Mouse (Mus musculus): ENCODE results near the gene Cdh12. TPM values are rescaled to one million over a fixed set of nuclear protein-coding genes. Genes with fewer than 3 reads are reported as not detected.

Cdh12 gene
- total RNA-seq, 2 experiments from 2014 or later: not detected

GRCm38 (mm10) chr15:20711859-20712258 is 262.8 kb downstream of the Cdh12 start:
- DNase-seq: no peak

GRCm38 (mm10) chr15:20772289-20772688 is 323.2 kb downstream of the Cdh12 start:
- no peak for DNase-seq

DNA sequence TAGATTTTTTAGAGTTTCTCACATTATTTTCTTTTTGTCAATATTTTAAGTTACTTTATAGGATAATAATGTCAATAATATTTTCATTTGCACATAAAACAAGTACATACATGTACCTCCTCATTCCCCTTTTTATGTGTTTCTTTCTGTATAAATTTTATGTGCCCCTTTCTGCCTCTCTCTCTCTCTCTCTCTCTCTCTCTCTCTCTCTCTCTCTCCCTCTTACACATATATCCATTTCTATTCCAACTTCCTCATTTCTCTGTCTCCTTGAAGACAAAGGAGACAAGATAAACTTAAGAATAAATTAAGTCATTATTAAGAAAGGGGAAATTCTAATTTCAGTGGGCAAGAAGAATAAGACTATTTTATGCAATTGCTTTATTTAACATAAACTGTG is 324.4 kb downstream of the Cdh12 start:
- no peak for DNase-seq

- DNase-seq: no peak
Observed at GRCm38 (mm10) chr15:20796999-20797398, 347.9 kb downstream of the Cdh12 start.

GRCm38 (mm10) chr15:20798541-20798940 is 349.5 kb downstream of the Cdh12 start:
- DNase-seq: no peak

DNA sequence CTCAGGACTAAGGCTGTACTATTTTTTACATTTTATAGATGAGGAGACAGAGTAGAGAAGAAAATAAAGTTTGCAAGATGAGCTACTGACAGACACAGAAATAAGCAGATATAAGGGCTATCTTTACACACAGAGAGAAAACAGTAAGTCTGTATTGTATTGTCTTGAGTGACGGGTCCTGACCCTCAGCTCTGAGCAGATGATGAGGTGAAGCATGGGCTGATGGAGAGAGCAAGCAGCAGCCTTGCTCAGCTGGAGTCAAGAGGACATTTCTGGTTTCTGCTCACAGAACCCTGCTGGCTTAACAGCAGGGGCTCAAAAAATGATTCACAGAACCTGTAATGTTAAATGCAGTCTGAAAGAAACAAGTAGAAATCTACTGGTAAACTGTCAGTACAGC is 386.8 kb downstream of the Cdh12 start:
- no peak for DNase-seq

DNA sequence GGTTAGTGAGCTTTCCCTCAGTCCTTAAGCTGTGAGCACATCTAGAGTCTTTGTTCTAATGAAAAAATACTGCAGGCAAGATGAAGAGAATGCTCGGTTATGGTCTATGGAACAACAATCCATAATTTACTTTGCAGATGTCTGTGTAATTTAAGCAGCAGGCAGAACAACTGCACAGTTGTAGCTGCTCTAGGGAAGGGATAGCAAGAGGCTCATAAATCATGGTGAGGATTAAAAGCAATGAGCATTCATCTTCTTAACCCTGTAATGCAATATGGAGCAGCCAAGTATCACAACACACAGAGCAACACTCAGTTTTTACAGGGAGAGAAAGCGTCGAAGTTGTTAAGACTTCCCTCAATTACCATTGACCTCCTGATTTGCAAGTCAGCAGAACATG is 387.9 kb downstream of the Cdh12 start:
- no peak for DNase-seq

GRCm38 (mm10) chr15:20841479-20841878 is 392.4 kb downstream of the Cdh12 start:
- DNase-seq: no peak

- DNase-seq: no peak
Observed at GRCm38 (mm10) chr15:20863076-20863475, 414.0 kb downstream of the Cdh12 start.

GRCm38 (mm10) chr15:20872518-20872917 is 423.5 kb downstream of the Cdh12 start:
- no peak for DNase-seq

- DNase-seq: no peak
Observed at GRCm38 (mm10) chr15:20876993-20877392, 427.9 kb downstream of the Cdh12 start.

- no peak for DNase-seq
Observed at GRCm38 (mm10) chr15:20893471-20893870, 444.4 kb downstream of the Cdh12 start.

- no peak for DNase-seq
Observed at GRCm38 (mm10) chr15:20902568-20902967, 453.5 kb downstream of the Cdh12 start.

GRCm38 (mm10) chr15:20928221-20928620 is 479.2 kb downstream of the Cdh12 start:
- DNase-seq: no peak

DNA sequence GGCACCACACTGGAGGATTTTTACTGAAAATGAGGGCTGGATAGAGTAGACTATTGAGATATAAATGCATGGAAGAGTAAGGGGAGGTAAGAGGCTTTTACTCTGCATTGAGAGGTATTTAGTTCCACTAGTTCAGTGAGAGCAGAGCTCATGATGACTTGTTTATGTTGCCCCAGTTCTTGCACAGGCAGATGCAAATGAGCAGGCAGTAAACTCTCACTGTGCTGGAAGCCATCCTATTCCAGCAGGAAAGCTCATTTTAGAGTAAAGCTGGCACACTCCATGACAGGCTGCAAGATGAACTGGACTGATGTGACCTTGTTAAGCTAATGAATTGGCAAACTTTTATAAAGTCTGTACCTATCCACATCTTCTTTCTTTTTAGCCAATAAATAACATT is 494.9 kb downstream of the Cdh12 start:
- no peak for DNase-seq

DNA sequence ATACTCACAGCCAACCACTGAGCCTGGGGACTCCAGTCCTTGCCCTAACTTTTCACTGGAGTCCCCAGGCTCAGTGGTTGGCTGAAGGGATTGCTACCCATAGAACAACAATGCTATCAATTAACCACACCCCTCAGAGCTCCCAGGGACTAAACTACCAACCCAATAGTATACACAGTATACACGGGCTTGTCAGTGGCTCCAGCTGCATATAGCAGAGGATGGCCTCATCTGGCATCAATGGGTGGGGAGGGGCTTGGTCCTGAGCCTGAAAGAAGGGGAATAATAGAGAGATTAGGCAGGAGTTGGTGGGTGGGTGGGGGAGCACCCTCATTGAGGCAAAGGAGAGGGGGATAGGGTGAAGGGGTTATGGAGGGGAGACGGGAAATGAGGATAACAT is 518.4 kb downstream of the Cdh12 start:
- DNase-seq: no peak

GRCm38 (mm10) chr15:20971041-20971440 is 522.0 kb downstream of the Cdh12 start:
- DNase-seq: no peak

GRCm38 (mm10) chr15:21000541-21000940 is 551.5 kb downstream of the Cdh12 start:
- DNase-seq: no peak

GRCm38 (mm10) chr15:21007931-21008330 is 558.9 kb downstream of the Cdh12 start:
- no peak for DNase-seq

GRCm38 (mm10) chr15:21008487-21008886 is 559.4 kb downstream of the Cdh12 start:
- DNase-seq: no peak

DNA sequence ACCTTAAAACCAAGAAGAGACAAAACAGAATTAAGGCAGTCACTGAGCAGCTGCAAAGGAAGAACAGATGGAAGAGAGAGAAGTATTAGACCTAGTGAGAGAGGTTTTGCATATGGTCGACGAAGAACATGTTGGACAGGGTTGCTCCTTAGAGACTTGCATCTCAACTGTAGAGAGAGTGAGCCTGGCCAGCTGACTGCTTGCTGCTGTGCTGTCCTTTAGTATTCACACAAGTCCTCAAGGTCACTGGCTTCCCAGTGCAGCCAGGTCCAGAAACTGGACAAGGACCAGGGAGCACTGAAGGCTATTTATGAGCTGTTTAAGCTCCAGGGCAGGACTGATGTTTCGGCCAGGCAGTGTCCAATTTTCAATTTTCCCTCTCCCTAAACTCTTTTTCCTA is 559.9 kb downstream of the Cdh12 start:
- DNase-seq: peak; percentile 13

DNA sequence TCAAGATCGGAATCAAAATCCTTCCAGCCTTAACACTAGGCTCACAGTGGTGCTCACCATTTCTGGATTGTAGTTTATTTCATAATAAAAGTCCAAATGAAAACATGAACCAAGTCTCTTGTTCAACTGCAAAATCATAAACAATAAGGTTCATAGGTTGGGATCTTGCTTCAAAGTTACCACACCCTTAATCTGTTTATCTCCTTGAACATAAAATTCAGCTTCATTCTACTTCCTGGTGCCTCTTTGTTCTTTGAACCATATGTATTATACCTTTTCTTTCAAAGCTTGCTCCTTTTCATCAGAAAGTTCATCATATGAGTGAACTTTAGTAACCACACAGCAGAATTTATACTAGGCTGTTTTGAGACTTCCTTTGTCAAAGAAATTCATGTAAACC is 614.6 kb downstream of the Cdh12 start:
- no peak for DNase-seq

DNA sequence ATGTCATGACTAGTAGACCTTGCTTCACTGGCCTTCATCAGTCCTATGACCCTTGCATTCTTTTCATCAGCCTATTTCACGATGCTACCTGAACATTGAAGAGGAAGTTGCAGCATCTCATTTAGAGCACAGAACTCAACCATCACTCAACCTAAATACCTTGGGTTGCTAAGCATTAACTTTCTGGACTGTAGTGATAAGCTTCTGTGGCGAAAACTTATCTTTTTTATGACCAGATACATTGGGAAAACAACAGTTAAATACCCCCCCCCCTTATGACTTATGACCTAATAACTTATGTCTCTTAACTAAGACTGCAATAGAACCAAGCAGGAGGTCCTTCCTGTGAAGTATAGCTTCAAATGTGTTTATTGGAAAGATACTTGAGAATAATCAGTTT is 620.2 kb downstream of the Cdh12 start:
- DNase-seq: no peak

- DNase-seq: no peak
Observed at GRCm38 (mm10) chr15:21092824-21093223, 643.8 kb downstream of the Cdh12 start.

Measured in gastrocnemius, postnatal 25 days (tissue).